Mouse (Mus musculus) heart, postnatal 0 days (tissue): Measurements from ENCODE around the gene Brk1. TPM values are rescaled to one million over a fixed set of nuclear protein-coding genes. Genes with fewer than 3 reads are reported as not detected.

ENCODE experiments used
- ATAC-seq: fragments of 200-750 bp; cut with Nextera tagmentation; 2 replicates; pipeline ENCODE4 v1.8.0; 2017; ENCODE audit warnings: low read depth, moderate number of reproducible peaks, moderate library complexity; ENCODE audit not compliant: insufficient read depth
- DNase-seq: peaks from one replicate; pipeline ENCODE4 v3.0.0-alpha.2; 2016; ENCODE audit warnings: low spot score
- H3K27ac ChIP-seq: fragments of 300-500 bp; sonication (generic); 2 replicates; pipeline ENCODE4 v1.5.1; 2014; ENCODE audit warnings: low read depth, mild to moderate bottlenecking
- H3K27me3 ChIP-seq: fragments of 300-500 bp; sonication (generic); 2 replicates; pipeline ENCODE4 v1.6.1; 2014; ENCODE audit warnings: low read length, mixed read lengths; ENCODE audit not compliant: control insufficient read depth, insufficient read depth
- H3K36me3 ChIP-seq: fragments of 300-500 bp; sonication (generic); replicated peaks from 2 replicates; pipeline ENCODE4 v1.6.1; 2014; ENCODE audit warnings: low read length, mixed read lengths; ENCODE audit not compliant: control insufficient read depth, insufficient read depth
- H3K4me1 ChIP-seq: fragments of 300-500 bp; sonication (generic); 2 replicates; pipeline ENCODE4 v1.6.1; 2014; ENCODE audit warnings: antibody characterized with exemption; ENCODE audit not compliant: control insufficient read depth, insufficient read depth
- H3K4me2 ChIP-seq: fragments of 300-500 bp; sonication (generic); 2 replicates; pipeline ENCODE4 v1.6.1; 2014; ENCODE audit warnings: low read depth, mild to moderate bottlenecking, low read length, moderate library complexity
- H3K4me3 ChIP-seq: fragments of 300-500 bp; sonication (generic); 2 replicates; pipeline ENCODE4 v1.5.1; 2014; ENCODE audit warnings: low read depth, low read length
- H3K9ac ChIP-seq: fragments of 300-500 bp; sonication (generic); replicated peaks from 2 replicates; pipeline ENCODE4 v1.6.1; 2014; ENCODE audit warnings: low read depth, low read length, mixed read lengths
- H3K9me3 ChIP-seq: fragments of 300-500 bp; sonication (generic); replicated peaks from 2 replicates; pipeline ENCODE4 v1.6.1; 2016; ENCODE audit warnings: low read length; ENCODE audit not compliant: control insufficient read depth
- CTCF ChIP-seq: IDR thresholded peaks from 2 replicates; pipeline ENCODE4 v1.5.1; 2016; ENCODE audit warnings: antibody characterized with exemption, control low read depth, low read depth
- EP300 ChIP-seq: IDR thresholded peaks from 2 replicates; pipeline ENCODE4 v1.6.1; 2016; ENCODE audit warnings: antibody characterized with exemption, low read depth
- WGBS: fragments of 180-500 bp; shearing (Covaris S2); extraction: QIAGEN DNeasy Blood & Tissue Kit; methylation state at CpG from one replicate; pipeline ENCODE4 v1.1.7; 2014; 5-methylcytosine and 5-hydroxymethylcytosine counted together
- polyA plus RNA-seq: library from polyadenylated mRNA; unstranded; fragments of >200 nt; fragmentation: Nextera tagmentation; extraction: Ambion mirVana; gene quantifications from 2 replicates; pipeline ENCODE4 v1.2.1, GENCODE M21; 2015
- total RNA-seq: library from RNA; depleted of rRNA; stranded (reverse); fragments of >200 nt; gene quantifications from 2 replicates; pipeline ENCODE4 v1.2.3, GENCODE M21; 2014; ENCODE audit warnings: low replicate concordance; rRNA removed

Gene Brk1
- total and polyA plus RNA-seq, 2 experiments from 2014 or later: 169 to 265 TPM

- Histone ChIP-seq H3K9ac (no peak overlapping the region), H3K36me3 (no peaks in the 10 kb centered on the region), H3K27me3 (no peaks in the 10 kb centered on the region), H3K27ac (no peak overlapping the region), H3K9me3 (no peaks in the 10 kb centered on the region), H3K4me2 (no peak overlapping the region), H3K4me1 (peaks cover 31% of the 10 kb centered on the region), H3K4me3 (no peak overlapping the region)
- TF ChIP-seq EP300 (no peak), CTCF (no peak)
- DNase-seq: no peak
- WGBS: 93% methylated on average over 8 of the region's 8 CpGs
- no peak for ATAC-seq
Observed at GRCm38 (mm10) chr6:113662964-113663700, 58.6 kb downstream of the Brk1 start.

GRCm38 (mm10) chr6:113664305-113664704 is 59.7 kb downstream of the Brk1 start:
- no peak overlapping the region for H3K4me3 ChIP-seq
- no peak overlapping the region for H3K4me2 ChIP-seq
- H3K4me1 ChIP-seq: peaks cover 36% of the 10 kb centered on the region
- no peaks in the 10 kb centered on the region for H3K9me3 ChIP-seq
- WGBS: 83% methylated on average over 7 of the region's 7 CpGs
- H3K9ac ChIP-seq: no peak overlapping the region
- no peaks in the 10 kb centered on the region for H3K36me3 ChIP-seq
- no peaks in the 10 kb centered on the region for H3K27me3 ChIP-seq
- no peak for ATAC-seq
- no peak overlapping the region for H3K27ac ChIP-seq
- DNase-seq: no peak
- no peak for TF ChIP-seq EP300
- no peak for TF ChIP-seq CTCF

Other genes starting within 250 kb of the Brk1 start
- 11.6 and 45.1 TPM in 2 replicates for gene Tada3, start 226.9 kb upstream of the Brk1 start, total RNA-seq
- gene Tada3, start 226.9 kb upstream of the Brk1 start, polyA plus RNA-seq: 28.9 and 30.2 TPM in 2 replicates
- gene Arpc4, start 226.7 kb upstream of the Brk1 start, total RNA-seq: 129 and 146 TPM in 2 replicates
- gene Arpc4, start 226.7 kb upstream of the Brk1 start, polyA plus RNA-seq: 201 and 203 TPM in 2 replicates
- 2.5 and 10.4 TPM in 2 replicates for gene Ttll3, start 215.5 kb upstream of the Brk1 start, total RNA-seq
- 0.64 and 0.97 TPM in 2 replicates for gene Ttll3, start 215.5 kb upstream of the Brk1 start, polyA plus RNA-seq
- gene Rpusd3, start 185.4 kb upstream of the Brk1 start, total RNA-seq: 15.0 and 23.2 TPM in 2 replicates
- gene Rpusd3, start 185.4 kb upstream of the Brk1 start, polyA plus RNA-seq: 12.8 and 15.5 TPM in 2 replicates
- gene Cidec, start 169.0 kb upstream of the Brk1 start, total RNA-seq: 0.35 TPM in 1 of 2 replicates, not detected in the other
- 0.11 TPM in 1 of 2 replicates, not detected in the other for gene Cidec, start 169.0 kb upstream of the Brk1 start, polyA plus RNA-seq
- gene Jagn1, start 162.2 kb upstream of the Brk1 start, total RNA-seq: 15.3 and 40.6 TPM in 2 replicates
- gene Jagn1, start 162.2 kb upstream of the Brk1 start, polyA plus RNA-seq: 52.4 and 56.6 TPM in 2 replicates
- 0.70 and 2.2 TPM in 2 replicates for gene Il17re, start 146.3 kb upstream of the Brk1 start, total RNA-seq
- 0.85 and 0.91 TPM in 2 replicates for gene Il17re, start 146.3 kb upstream of the Brk1 start, polyA plus RNA-seq
- gene Il17rc, start 133.3 kb upstream of the Brk1 start, total RNA-seq: 20.3 and 22.1 TPM in 2 replicates
- gene Il17rc, start 133.3 kb upstream of the Brk1 start, polyA plus RNA-seq: 11.6 and 12.1 TPM in 2 replicates
- gene Creld1, start 121.5 kb upstream of the Brk1 start, total RNA-seq: 27.1 and 34.5 TPM in 2 replicates
- gene Creld1, start 121.5 kb upstream of the Brk1 start, polyA plus RNA-seq: 27.5 and 32.1 TPM in 2 replicates
- gene Prrt3, start 102.8 kb upstream of the Brk1 start, total RNA-seq: not detected in 2 replicates
- 0.07 and 0.20 TPM in 2 replicates for gene Prrt3, start 102.8 kb upstream of the Brk1 start, polyA plus RNA-seq
- 68.9 and 78.3 TPM in 2 replicates for gene Emc3, start 73.1 kb upstream of the Brk1 start, total RNA-seq
- 79.4 and 82.9 TPM in 2 replicates for gene Emc3, start 73.1 kb upstream of the Brk1 start, polyA plus RNA-seq
- gene Fancd2, start 73.1 kb upstream of the Brk1 start, total RNA-seq: 9.0 and 14.5 TPM in 2 replicates
- 1.9 and 2.4 TPM in 2 replicates for gene Fancd2, start 73.1 kb upstream of the Brk1 start, polyA plus RNA-seq
- not detected in 2 replicates for gene Fancd2os, start 4.1 kb upstream of the Brk1 start, total RNA-seq
- gene Fancd2os, start 4.1 kb upstream of the Brk1 start, polyA plus RNA-seq: not detected in 2 replicates
- 23.5 and 24.3 TPM in 2 replicates for gene Vhl, start 19.2 kb downstream of the Brk1 start, total RNA-seq
- 17.2 and 18.0 TPM in 2 replicates for gene Vhl, start 19.2 kb downstream of the Brk1 start, polyA plus RNA-seq
- 7.0 and 23.2 TPM in 2 replicates for gene Irak2, start 33.7 kb downstream of the Brk1 start, total RNA-seq
- gene Irak2, start 33.7 kb downstream of the Brk1 start, polyA plus RNA-seq: 5.8 and 6.3 TPM in 2 replicates
- 32.1 and 38.5 TPM in 2 replicates for gene Tatdn2, start 92.3 kb downstream of the Brk1 start, total RNA-seq
- 0.65 and 1.1 TPM in 2 replicates for gene Tatdn2, start 92.3 kb downstream of the Brk1 start, polyA plus RNA-seq
- not detected in 2 replicates for gene Ghrl, start 115.1 kb downstream of the Brk1 start, total RNA-seq
- gene Ghrl, start 115.1 kb downstream of the Brk1 start, polyA plus RNA-seq: 0.23 TPM in 1 of 2 replicates, not detected in the other
- 141 and 159 TPM in 2 replicates for gene Sec13, start 136.0 kb downstream of the Brk1 start, total RNA-seq
- gene Sec13, start 136.0 kb downstream of the Brk1 start, polyA plus RNA-seq: 165 and 175 TPM in 2 replicates